Mouse (Mus musculus) cerebellum, adult 11 months (tissue): ENCODE data around the gene Rnf183.

Experiments
- DNase-seq: peaks from one replicate; pipeline ENCODE4 v3.0.0; 2022

Rnf183 gene

GRCm38 (mm10) chr4:62429616-62430015, 5.4 kb downstream of the Rnf183 start:
- no peak for DNase-seq

GRCm38 (mm10) chr4:62427978-62428758, 6.9 kb downstream of the Rnf183 start:
- DNase-seq: no peak

- DNase-seq: no peak
Observed at GRCm38 (mm10) chr4:62425891-62426290, 9.2 kb downstream of the Rnf183 start.

- DNase-seq: peak; percentile 53
Observed at GRCm38 (mm10) chr4:62419091-62419490, 16.0 kb downstream of the Rnf183 start.

GRCm38 (mm10) chr4:62418448-62418847, 16.6 kb downstream of the Rnf183 start:
- no peak for DNase-seq

- DNase-seq: no peak
Observed at GRCm38 (mm10) chr4:62411606-62412005, 23.4 kb downstream of the Rnf183 start.

GRCm38 (mm10) chr4:62410325-62410724, 24.7 kb downstream of the Rnf183 start:
- DNase-seq: no peak

- no peak for DNase-seq
Observed at GRCm38 (mm10) chr4:62409615-62410014, 25.4 kb downstream of the Rnf183 start.

GRCm38 (mm10) chr4:62408601-62409282, 26.3 kb downstream of the Rnf183 start, which contains the start of the genes Cdc26 and Prpf4:
TSS of gene Cdc26 (minus strand) at chr4:62408642.
TSS of gene Prpf4 (plus strand) at chr4:62408797.
- peak; percentile 95 for DNase-seq

GRCm38 (mm10) chr4:62407730-62408582, 27.1 kb downstream of the Rnf183 start:
- DNase-seq: peak; percentile 40

GRCm38 (mm10) chr4:62406133-62406532, 28.9 kb downstream of the Rnf183 start:
- no peak for DNase-seq

GRCm38 (mm10) chr4:62398956-62399355, 36.1 kb downstream of the Rnf183 start:
- DNase-seq: no peak

GRCm38 (mm10) chr4:62397616-62398365, 37.3 kb downstream of the Rnf183 start:
- no peak for DNase-seq

- no peak for DNase-seq
Observed at GRCm38 (mm10) chr4:62395806-62396205, 39.2 kb downstream of the Rnf183 start.

- DNase-seq: no peak
Observed at GRCm38 (mm10) chr4:62393459-62393858, 41.6 kb downstream of the Rnf183 start.

GRCm38 (mm10) chr4:62391892-62392291, 43.2 kb downstream of the Rnf183 start:
- no peak for DNase-seq

- DNase-seq: no peak
Observed at GRCm38 (mm10) chr4:62389592-62390512, 45.2 kb downstream of the Rnf183 start.

- DNase-seq: no peak
Observed at GRCm38 (mm10) chr4:62385439-62385838, 49.6 kb downstream of the Rnf183 start.

- DNase-seq: no peak
Observed at GRCm38 (mm10) chr4:62384159-62384558, 50.9 kb downstream of the Rnf183 start.

GRCm38 (mm10) chr4:62383752-62384151, 51.3 kb downstream of the Rnf183 start:
- DNase-seq: no peak

GRCm38 (mm10) chr4:62383207-62383606, 51.8 kb downstream of the Rnf183 start:
- DNase-seq: no peak
